12 mouse cellular contexts compared by ENCODE assay signal in genomic region chr13:99780751-99781460, GRCm38 (mm10).
DNase-seq lines count a peak whose midpoint lies in the region; ATAC-seq lines count a peak whose summit lies in the region.
"Had no signal": no experiment of that assay in that cellular context is flagged by ENCODE, and none has a peak within 500 bp of the region (broad histone marks: within the 10 kb centered on the region; RNA-seq: fewer than 3 reads in every experiment).

No protein-coding gene starts in this region.

- H3K9me3 ChIP-seq in hindbrain, embryonic 11.5 days (ENCODE audit: control insufficient read depth, low read length): no peaks in the 10 kb centered on the region
- H3K9me3 ChIP-seq: lung, embryonic 15.5 days had no signal

- 18% methylated on average over 16 of the region's 16 CpGs for WGBS in hindbrain, embryonic 11.5 days

- H3K36me3 ChIP-seq in hindbrain, embryonic 11.5 days (ENCODE audit: control insufficient read depth, insufficient read depth, low read length): no peaks in the 10 kb centered on the region
- H3K36me3 ChIP-seq: lung, embryonic 15.5 days had no signal

- no peaks in the 10 kb centered on the region for H3K27me3 ChIP-seq in hindbrain, embryonic 11.5 days (ENCODE audit: control insufficient read depth, insufficient read depth, low read length)
- H3K27me3 ChIP-seq: lung, embryonic 15.5 days had no signal

- no peak overlapping the region for H3K9ac ChIP-seq in hindbrain, embryonic 11.5 days (ENCODE audit: low read depth, low read length)
- H3K9ac ChIP-seq: lung, embryonic 15.5 days had no signal

- ATAC-seq in hindbrain, embryonic 11.5 days (ENCODE audit: low FRiP score): peak; percentile 74

- DNase-seq in CD4-positive helper T cell, adult 2 months (ENCODE audit: low read depth, low spot score): peak; percentile 8
- peak; percentile 70 for DNase-seq in embryo, embryonic 11 days
- peak; percentile 59 for DNase-seq in hindbrain, embryonic 11.5 days (ENCODE audit: low spot score)
- peak; percentile 61 for DNase-seq in mesoderm, embryonic 11.5 days (ENCODE audit: low read depth, low spot score)
- DNase-seq in urinary bladder, postnatal 14 days (ENCODE audit: low spot score): no peak
- no peak for DNase-seq in ovary, postnatal 14 days (ENCODE audit: low spot score)
- no peak for DNase-seq in frontal cortex, postnatal 25 days (ENCODE audit: low spot score in 2 of 2)
- no peak for DNase-seq in B cell, adult 2 months
- DNase-seq: adrenal gland, adult 8-10 months; cerebellum, postnatal 25 days; gastrocnemius, postnatal 10 days had no signal

- peak overlapping the region; percentile 51 for H3K27ac ChIP-seq in hindbrain, embryonic 11.5 days (ENCODE audit: low read depth, low read length)
- H3K27ac ChIP-seq: lung, embryonic 15.5 days had no signal

- H3K4me3 ChIP-seq in hindbrain, embryonic 11.5 days (ENCODE audit: low read depth, low read length): no peak overlapping the region
- H3K4me3 ChIP-seq: lung, embryonic 15.5 days had no signal

- no peaks in the 10 kb centered on the region; the same call in 1 of the 2 replicates for H3K4me1 ChIP-seq in hindbrain, embryonic 11.5 days (replicated peaks; ENCODE audit: control insufficient read depth, insufficient read depth, low read length)
- H3K4me1 ChIP-seq: lung, embryonic 15.5 days had no signal

- peak overlapping the region; percentile 9; the same call in 1 of the 2 replicates for H3K4me2 ChIP-seq in hindbrain, embryonic 11.5 days (replicated peaks; ENCODE audit: low read depth, low read length)
- H3K4me2 ChIP-seq: lung, embryonic 15.5 days had no signal

Comparison
In these comparisons a context has a peak if more than half of its experiments do, and no peak if none do; other contexts are left out.
1. DNase-seq: peak in CD4-positive helper T cell, adult 2 months (single experiment), embryo, embryonic 11 days (single experiment), hindbrain, embryonic 11.5 days (single experiment) and mesoderm, embryonic 11.5 days (single experiment); none in urinary bladder, postnatal 14 days (single experiment), ovary, postnatal 14 days (single experiment), frontal cortex, postnatal 25 days (0 of 2) and B cell, adult 2 months (0 of 2).